Mouse (Mus musculus) mature B cell (primary cell): ENCODE results near the gene Znrf4.
"Not testable (repeated sequence)": the region's sequence is repeated elsewhere in the genome, so short reads cannot be mapped to it uniquely, and the experiment has no call there.

Experiments
- in situ Hi-C: fragments of 300-500 bp; cut with MboI; formaldehyde crosslinking; loops from 2 replicates; pipeline ENCODE4 v1.14.3; 2019

Gene Znrf4

GRCm38 (mm10) chr17:56536192-56536591, 24.0 kb upstream of the Znrf4 start:
- in situ Hi-C loops, result no loop called here

DNA sequence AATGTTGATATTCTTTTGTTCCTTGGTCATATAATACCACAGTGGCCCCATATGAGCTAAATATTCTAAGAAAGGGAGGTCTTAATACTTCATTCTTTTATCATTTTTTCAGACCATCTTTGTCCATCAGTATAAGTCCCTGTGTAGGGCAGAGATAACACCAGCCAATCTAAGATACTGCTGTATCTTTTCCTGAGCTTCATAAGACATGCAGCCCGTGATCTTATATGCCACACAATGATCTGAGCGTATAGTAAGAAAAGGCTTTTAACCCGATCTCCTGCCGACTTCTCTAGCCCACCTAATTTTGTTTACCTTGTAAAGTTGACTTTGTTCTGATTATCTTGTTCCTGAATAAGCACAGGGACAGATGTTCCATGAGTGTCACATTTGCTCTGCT, 12.7 kb upstream of the Znrf4 start:
- in situ Hi-C loops, result no loop called here

GRCm38 (mm10) chr17:56522744-56523143, 10.5 kb upstream of the Znrf4 start:
- in situ Hi-C loops, result no loop called here

GRCm38 (mm10) chr17:56515690-56516410, 3.6 kb upstream of the Znrf4 start:
- in situ Hi-C loops, result no loop called here

- in situ Hi-C loops, result no loop called here
Measured at GRCm38 (mm10) chr17:56514916-56515315, 2.7 kb upstream of the Znrf4 start.

GRCm38 (mm10) chr17:56514330-56514729, 2.1 kb upstream of the Znrf4 start:
- in situ Hi-C loops, result no loop called here

- in situ Hi-C loops, result no loop called here
Measured at GRCm38 (mm10) chr17:56511707-56512090, 532 bp downstream of the Znrf4 start.

GRCm38 (mm10) chr17:56510970-56511706, 1.1 kb downstream of the Znrf4 start:
- in situ Hi-C loops, result no loop called here

- in situ Hi-C loops, result no loop called here
Measured at GRCm38 (mm10) chr17:56510473-56510969, 1.7 kb downstream of the Znrf4 start.

DNA sequence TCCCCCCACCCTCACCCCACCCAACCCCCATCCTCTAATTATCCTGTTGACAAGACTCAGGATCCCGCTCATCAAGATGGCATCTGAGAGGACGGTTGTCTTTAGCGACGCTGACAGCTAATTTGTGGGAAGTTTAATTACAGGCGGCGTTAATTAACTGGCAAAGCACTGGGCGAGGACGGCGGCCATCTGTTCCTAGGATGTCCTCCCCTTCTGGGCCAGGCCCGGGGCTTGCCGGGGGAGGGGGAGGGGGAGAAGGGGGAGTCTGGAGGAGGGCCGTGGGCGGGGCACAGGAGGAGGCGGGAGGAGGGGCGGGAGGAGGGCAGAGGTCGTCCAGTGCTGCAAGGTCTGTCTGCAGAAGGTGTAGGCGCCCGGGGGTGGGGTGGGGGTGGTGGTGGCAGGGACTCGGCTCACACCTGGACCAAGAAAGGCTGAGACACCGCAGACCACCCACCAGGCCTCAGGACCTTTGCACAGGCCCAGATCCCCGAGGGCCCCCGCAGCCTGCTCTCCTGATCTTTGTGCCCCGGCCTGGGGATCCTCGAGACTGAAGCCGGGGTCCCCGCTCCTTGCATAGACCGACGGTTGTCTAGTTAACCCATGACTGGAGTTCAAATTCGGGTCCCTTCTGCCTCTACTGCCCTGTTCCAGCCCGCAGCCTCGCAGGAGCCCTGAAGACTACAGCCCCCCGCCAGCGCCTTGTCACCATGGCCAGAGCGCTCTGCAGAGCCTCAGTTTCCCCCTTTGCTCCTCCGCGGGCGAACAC, 2.3 kb downstream of the Znrf4 start:
- in situ Hi-C loops, result no loop called here

DNA sequence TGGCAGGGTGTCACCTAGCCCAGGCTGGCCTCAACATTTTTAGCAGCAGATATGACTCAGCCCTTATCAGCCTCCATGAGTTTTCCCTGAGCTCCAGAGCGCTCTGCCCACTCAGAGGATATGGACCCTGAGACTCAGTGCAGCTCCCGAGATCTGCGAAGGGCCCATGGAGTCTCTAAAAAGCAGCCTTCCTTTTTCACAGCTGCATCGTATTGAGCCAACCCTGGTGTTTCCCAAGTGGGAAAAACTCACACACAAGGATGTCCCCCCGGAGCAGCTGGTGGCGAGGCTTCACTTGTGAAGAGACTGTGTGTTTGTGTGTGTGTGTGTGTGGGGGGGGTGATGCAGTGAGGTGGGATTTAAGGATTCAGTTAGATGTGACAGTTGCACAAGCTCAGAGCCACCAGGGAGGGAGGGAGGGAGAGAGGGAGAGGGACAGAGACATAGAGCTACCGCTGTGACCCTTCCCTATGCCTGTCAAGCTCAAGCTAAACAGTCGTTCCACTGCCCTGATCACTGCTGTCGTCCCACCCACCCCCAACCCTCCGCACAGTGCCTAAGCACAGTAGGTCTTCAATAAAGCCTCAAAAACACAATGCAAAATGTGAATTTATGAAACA, 3.1 kb downstream of the Znrf4 start:
- in situ Hi-C loops, result no loop called here

DNA sequence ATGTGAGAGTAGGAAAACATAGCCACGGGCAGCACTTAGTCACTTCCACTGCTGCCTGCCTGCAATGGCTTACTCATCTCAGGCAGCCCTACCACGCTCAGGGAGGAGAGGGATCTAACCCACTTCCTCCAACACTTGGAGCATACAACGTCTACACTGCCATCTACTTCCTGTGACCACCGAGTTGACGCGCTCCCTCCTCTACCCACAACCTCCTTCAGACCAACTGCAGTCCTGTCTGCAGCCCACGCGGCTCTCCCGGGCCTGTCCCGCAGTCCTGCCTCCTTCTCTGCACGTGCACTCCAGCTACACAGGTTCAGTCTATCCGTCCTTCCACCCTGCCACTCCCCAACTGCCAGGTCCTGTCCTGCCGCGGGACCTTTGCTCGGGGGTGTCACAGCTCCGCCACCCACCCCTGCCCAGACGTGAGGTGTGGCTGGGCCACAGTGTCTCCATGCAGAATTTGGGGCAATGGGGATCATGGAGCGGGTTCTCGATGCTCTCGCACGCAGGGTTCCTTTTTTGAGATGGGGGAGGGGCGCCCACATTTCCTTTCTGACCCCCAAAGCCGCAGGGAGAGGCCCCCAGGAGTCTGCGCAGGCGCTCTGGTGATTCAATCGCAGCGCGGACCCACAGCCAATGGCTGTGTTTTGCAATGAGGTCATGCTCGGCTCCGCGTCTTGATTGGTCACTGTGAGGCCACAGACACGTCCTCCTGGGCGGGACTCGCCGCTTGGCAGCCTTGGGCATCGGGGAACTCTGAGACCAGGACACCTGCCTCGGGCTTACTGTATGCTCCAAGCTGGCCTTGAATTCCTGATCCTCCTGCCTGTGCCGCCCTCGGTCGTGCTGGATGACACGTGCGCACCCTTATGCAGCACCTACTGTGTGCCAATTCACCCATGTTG, 4.8 kb downstream of the Znrf4 start:
- in situ Hi-C loops, result no loop called here

GRCm38 (mm10) chr17:56506417-56507065, 5.7 kb downstream of the Znrf4 start:
- in situ Hi-C loops, result no loop called here

DNA sequence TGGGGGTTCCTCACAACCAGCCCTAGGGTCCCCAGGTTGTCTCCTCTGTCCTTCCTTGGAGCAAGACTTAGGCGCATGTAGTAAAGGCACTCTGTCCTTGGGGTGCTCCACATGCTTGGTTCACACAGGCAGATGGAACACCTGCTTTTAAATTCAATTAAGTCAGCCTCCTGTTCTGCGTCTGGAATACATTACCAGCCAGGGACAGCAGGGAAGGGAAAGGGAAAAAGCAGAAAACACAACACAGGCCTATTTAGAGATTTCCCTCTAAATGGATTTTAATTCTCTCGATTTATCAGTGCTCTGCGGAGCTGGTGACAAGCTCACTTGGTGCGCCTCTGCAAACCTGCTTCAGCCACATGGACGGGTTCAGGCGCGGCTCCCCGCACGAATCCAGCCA, 6.8 kb downstream of the Znrf4 start:
- in situ Hi-C loops, result no loop called here

DNA sequence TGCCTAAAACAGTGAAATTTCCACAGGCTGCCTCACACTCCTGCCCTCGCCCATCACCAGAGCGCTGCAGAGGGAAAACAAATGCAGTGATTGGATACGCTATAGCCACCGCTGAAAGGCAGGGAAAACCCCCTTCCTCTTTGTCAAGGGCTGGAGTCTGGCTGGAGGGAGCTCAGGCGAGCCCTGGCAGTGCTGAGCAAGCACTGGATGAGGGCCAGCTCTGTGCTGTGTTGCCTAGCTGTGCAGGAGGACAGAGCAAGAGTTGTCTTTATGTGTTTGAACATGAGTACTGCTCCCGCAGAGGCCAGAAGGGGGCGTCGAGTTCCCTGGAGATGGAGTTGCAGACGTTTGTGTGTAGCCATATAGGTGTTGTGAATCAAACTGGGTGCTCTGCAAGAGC, 9.7 kb downstream of the Znrf4 start:
- in situ Hi-C loops, result no loop called here

DNA sequence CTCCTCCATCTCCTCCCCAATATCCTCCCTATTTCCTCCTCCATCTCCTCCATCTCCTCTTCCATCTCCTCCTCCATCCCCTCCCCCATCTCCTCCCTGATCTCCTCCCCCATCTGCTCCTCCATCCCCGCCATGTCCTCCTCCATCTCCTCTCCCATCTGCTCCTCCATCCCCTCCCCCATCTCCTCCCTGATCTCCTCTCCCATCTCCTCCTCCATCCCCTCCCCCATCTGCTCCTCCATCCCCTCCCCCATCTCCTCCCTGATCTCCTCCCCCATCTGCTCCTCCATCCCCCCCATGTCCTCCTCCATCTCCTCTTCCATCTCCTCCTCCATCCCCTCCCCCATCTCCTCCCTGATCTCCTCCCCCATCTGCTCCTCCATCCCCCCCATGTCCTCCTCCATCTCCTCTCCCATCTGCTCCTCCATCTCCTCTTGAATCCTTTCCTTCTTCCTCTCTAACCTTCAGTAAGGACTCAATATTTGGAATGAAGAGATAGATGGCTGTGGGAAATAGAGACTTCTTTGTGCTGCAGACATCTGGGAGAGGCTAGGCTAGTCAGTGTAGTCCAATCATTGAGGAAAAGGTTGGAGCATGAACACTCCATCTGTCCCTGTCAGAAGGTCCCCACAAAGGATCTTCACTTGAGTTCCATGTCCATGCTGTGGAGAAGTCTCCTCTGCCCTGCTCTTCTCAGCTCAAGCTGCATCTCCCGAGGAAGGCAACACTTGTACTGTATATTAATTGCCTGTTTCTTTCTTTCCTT, 10.4 kb downstream of the Znrf4 start:
- in situ Hi-C loops, result not testable (repeated sequence)

DNA sequence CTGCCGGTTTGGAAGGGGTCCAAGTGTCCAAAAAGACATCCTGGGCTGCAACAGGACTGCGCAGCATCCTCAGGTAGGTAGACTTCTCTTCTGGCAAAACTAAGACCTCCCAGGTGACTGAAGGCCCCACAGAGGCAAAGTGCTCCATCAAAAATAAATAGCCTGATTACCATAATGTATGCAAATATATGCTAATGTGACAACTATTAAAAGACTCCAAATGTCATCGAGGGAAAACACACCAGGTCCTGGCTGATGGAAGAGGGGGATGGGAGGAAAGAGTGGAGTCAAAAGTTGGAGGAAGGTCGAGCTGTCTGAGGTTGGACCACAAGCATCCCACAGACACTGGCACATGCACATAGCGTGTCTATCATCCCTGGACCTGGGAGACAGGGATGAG, 13.0 kb downstream of the Znrf4 start:
- in situ Hi-C loops, result no loop called here

- in situ Hi-C loops, result no loop called here
Measured at GRCm38 (mm10) chr17:56494480-56494879, 17.8 kb downstream of the Znrf4 start.

- in situ Hi-C loops, result no loop called here
Measured at GRCm38 (mm10) chr17:56493841-56494240, 18.4 kb downstream of the Znrf4 start.
